Mouse (Mus musculus) bone marrow, adult 2 months (tissue): ENCODE measurements around the gene Thra.
A peak's percentile ranks its signal among the peaks of the same experiment; 100 is the strongest.

ENCODE experiments used
- CTCF ChIP-seq: fragments of 200-500 bp; IDR thresholded peaks from 2 replicates; pipeline ENCODE4 v1.5.1; 2011; ENCODE audit warnings: low read length, control low read depth; ENCODE audit not compliant: control insufficient read depth, insufficient read depth
- POLR2A ChIP-seq: fragments of 200-500 bp; IDR thresholded peaks from 2 replicates; pipeline ENCODE4 v1.6.1; 2011; ENCODE audit warnings: low read depth, mild to moderate bottlenecking, control low read depth, low read length, borderline replicate concordance; ENCODE audit not compliant: control insufficient read depth

GRCm38 (mm10) chr11:98773635-98774295, 33.3 kb downstream of the Thra start:
- TF ChIP-seq CTCF (no peak), POLR2A (0 out of 2 replicates have a peak, but pooled peaks have one; percentile 16)
